In genomic region chr14:78686701-78687100, GRCm38 (mm10) we compare ENCODE assay signal across 22 mouse cellular contexts. TPM values are rescaled to one million over a fixed set of nuclear protein-coding genes. Genes with fewer than 3 reads are reported as not detected.
DNase-seq lines count a peak whose midpoint lies in the region; ATAC-seq and TF ChIP-seq lines count a peak whose summit lies in the region.
"Had no signal": no experiment of that assay in that cellular context is flagged by ENCODE, and none has a peak within 500 bp of the region (broad histone marks: within the 10 kb centered on the region; RNA-seq: fewer than 3 reads in every experiment).

No protein-coding gene starts in this region.

- TF ChIP-seq POLR2A in kidney, adult 2 months (IDR thresholded peaks at IDR 0.05; ENCODE audit: low read depth, low read length): no peak

- H3K4me3 ChIP-seq in kidney, adult 2 months (ENCODE audit: insufficient read depth, low read depth, low read length): no peak overlapping the region
- H3K4me3 ChIP-seq in kidney, embryonic 15.5 days (replicated peaks): no peak overlapping the region
- H3K4me3 ChIP-seq in kidney, postnatal 0 days (replicated peaks; ENCODE audit: low read depth, low read length): no peak overlapping the region
- H3K4me3 ChIP-seq in kidney, embryonic 14.5 days (ENCODE audit: low read length): no peak overlapping the region
- H3K4me3 ChIP-seq: embryonic facial prominence, embryonic 13.5 days; embryonic facial prominence, embryonic 15.5 days; erythroblast, embryonic 14.5 days; forebrain, embryonic 10.5 days; forebrain, embryonic 12.5 days had no signal

- WGBS in kidney, adult 2 months: 40% methylated on average over 6 of the region's 6 CpGs
- WGBS in kidney, embryonic 15.5 days: 65% methylated on average over 6 of the region's 6 CpGs
- WGBS in kidney, postnatal 0 days: 47% methylated on average over 6 of the region's 6 CpGs
- 55% methylated on average over 6 of the region's 6 CpGs for WGBS in kidney, embryonic 14.5 days

- H3K4me2 ChIP-seq in kidney, embryonic 15.5 days: no peak overlapping the region
- no peak overlapping the region for H3K4me2 ChIP-seq in kidney, postnatal 0 days (ENCODE audit: low read length)
- H3K4me2 ChIP-seq in kidney, embryonic 14.5 days (replicated peaks; ENCODE audit: low read depth, low read length): no peak overlapping the region
- H3K4me2 ChIP-seq: embryonic facial prominence, embryonic 13.5 days; embryonic facial prominence, embryonic 15.5 days; forebrain, embryonic 12.5 days had no signal

- H3K9ac ChIP-seq in kidney, embryonic 15.5 days: no peak overlapping the region
- H3K9ac ChIP-seq in kidney, postnatal 0 days (ENCODE audit: low read depth, low read length): no peak overlapping the region
- H3K9ac ChIP-seq in kidney, embryonic 14.5 days (ENCODE audit: low read depth, low read length): no peak overlapping the region
- H3K9ac ChIP-seq: embryonic facial prominence, embryonic 13.5 days; embryonic facial prominence, embryonic 15.5 days; forebrain, embryonic 12.5 days had no signal

- H3K4me1 ChIP-seq in kidney, adult 2 months (ENCODE audit: control insufficient read depth, insufficient read depth, low read length): peaks cover 13% of the 10 kb centered on the region
- H3K4me1 ChIP-seq in kidney, embryonic 15.5 days: peaks cover 39% of the 10 kb centered on the region
- H3K4me1 ChIP-seq in kidney, postnatal 0 days (replicated peaks; ENCODE audit: insufficient read depth, low read length): no peaks in the 10 kb centered on the region; the same call in 1 of the 2 replicates
- peaks cover 13% of the 10 kb centered on the region for H3K4me1 ChIP-seq in kidney, embryonic 14.5 days (ENCODE audit: control insufficient read depth, insufficient read depth, low read length)
- H3K4me1 ChIP-seq: embryonic facial prominence, embryonic 13.5 days; embryonic facial prominence, embryonic 15.5 days; forebrain, embryonic 10.5 days; forebrain, embryonic 12.5 days had no signal

- no peaks in the 10 kb centered on the region for H3K9me3 ChIP-seq in kidney, embryonic 15.5 days (replicated peaks)
- H3K9me3 ChIP-seq in kidney, postnatal 0 days (replicated peaks; ENCODE audit: low read length): no peaks in the 10 kb centered on the region
- no peaks in the 10 kb centered on the region for H3K9me3 ChIP-seq in kidney, embryonic 14.5 days (ENCODE audit: control insufficient read depth, low read length)
- H3K9me3 ChIP-seq: embryonic facial prominence, embryonic 13.5 days; embryonic facial prominence, embryonic 15.5 days; forebrain, embryonic 12.5 days had no signal

- H3K27me3 ChIP-seq in kidney, adult 2 months (replicated peaks; ENCODE audit: control insufficient read depth, insufficient read depth, low read length): no peaks in the 10 kb centered on the region
- no peaks in the 10 kb centered on the region for H3K27me3 ChIP-seq in kidney, embryonic 15.5 days
- H3K27me3 ChIP-seq in kidney, postnatal 0 days (ENCODE audit: insufficient read depth, low read length): no peaks in the 10 kb centered on the region
- H3K27me3 ChIP-seq in kidney, embryonic 14.5 days (ENCODE audit: control insufficient read depth, insufficient read depth, low read length): no peaks in the 10 kb centered on the region
- H3K27me3 ChIP-seq: embryonic facial prominence, embryonic 13.5 days; embryonic facial prominence, embryonic 15.5 days; forebrain, embryonic 12.5 days had no signal

- DNase-seq in kidney, adult 2 months: peak; percentile 52
- DNase-seq in kidney, postnatal 14 days: no peak
- no peak for DNase-seq in kidney, postnatal 10 days
- no peak for DNase-seq in kidney, postnatal 0 days (ENCODE audit: low spot score)
- DNase-seq: adrenal gland, adult 2 months; adrenal gland, postnatal 10 days; adrenal gland, postnatal 25 days; cerebellum, adult 11 months; cerebellum, adult 18-20 months; cerebellum, adult 8-10 months; cerebellum, adult 9-11 months; cerebellum, postnatal 14 days; cerebellum, postnatal 36 days; embryo, embryonic 11 days had no signal

- H3K27ac ChIP-seq in kidney, adult 2 months (ENCODE audit: insufficient read depth, low read depth, low read length): no peak overlapping the region
- no peak overlapping the region for H3K27ac ChIP-seq in kidney, embryonic 15.5 days
- no peak overlapping the region for H3K27ac ChIP-seq in kidney, postnatal 0 days
- no peak overlapping the region for H3K27ac ChIP-seq in kidney, embryonic 14.5 days (ENCODE audit: low read depth, low read length)
- H3K27ac ChIP-seq: embryonic facial prominence, embryonic 13.5 days; embryonic facial prominence, embryonic 15.5 days; forebrain, embryonic 10.5 days; forebrain, embryonic 12.5 days had no signal

- TF ChIP-seq CTCF in kidney, adult 2 months (conservative IDR thresholded peaks at IDR 0.05; ENCODE audit: insufficient read depth, insufficient read length, low read depth, low read length): no peak
- TF ChIP-seq CTCF in kidney, postnatal 0 days (IDR thresholded peaks at IDR 0.05; ENCODE audit: low read depth): no peak

- peak; percentile 69 for ATAC-seq in kidney, embryonic 15.5 days (replicated peaks; ENCODE audit: low FRiP score)
- peak; percentile 77; the same call in 1 of the 2 replicates for ATAC-seq in kidney, postnatal 0 days (replicated peaks; ENCODE audit: low FRiP score, low read depth)
- no peak for ATAC-seq in kidney, embryonic 14.5 days (ENCODE audit: low FRiP score, low TSS enrichment)
- ATAC-seq: forebrain, embryonic 14.5 days had no signal

- no peaks in the 10 kb centered on the region for H3K36me3 ChIP-seq in kidney, adult 2 months (ENCODE audit: control insufficient read depth, insufficient read depth, low read length)
- H3K36me3 ChIP-seq in kidney, embryonic 15.5 days: no peaks in the 10 kb centered on the region
- 0 out of 2 replicates have a peak, but pooled peaks cover 3% of the 10 kb centered on the region for H3K36me3 ChIP-seq in kidney, postnatal 0 days (ENCODE audit: insufficient read depth, low read length)
- H3K36me3 ChIP-seq in kidney, embryonic 14.5 days (ENCODE audit: control insufficient read depth, insufficient read depth, low read length): no peaks in the 10 kb centered on the region
- H3K36me3 ChIP-seq: embryonic facial prominence, embryonic 13.5 days; embryonic facial prominence, embryonic 15.5 days; forebrain, embryonic 10.5 days; forebrain, embryonic 12.5 days had no signal

RNA-seq across cellular contexts. Expression of gene Dgkh, which starts 45.9 kb away (rescaled TPM):
- polyA plus RNA-seq in kidney, adult 2 months (2012; rRNA removed): 1.9 and 2.6 TPM in 2 replicates
- polyA plus RNA-seq in kidney, embryonic 15.5 days (2015; fragmentation: Nextera tagmentation; extraction: Ambion mirVana): 2.3 and 2.5 TPM in 2 replicates
- polyA plus RNA-seq in kidney, postnatal 0 days (2015; fragmentation: Nextera tagmentation; extraction: Ambion mirVana): 2.2 and 2.3 TPM in 2 replicates
- polyA plus RNA-seq in kidney, embryonic 14.5 days (2014; fragmentation: Nextera tagmentation; extraction: Ambion mirVana): 2.6 and 3.2 TPM in 2 replicates
- polyA plus RNA-seq: erythroblast, embryonic 14.5 days had no signal
